Mouse (Mus musculus) ovary, postnatal 10 days (tissue): ENCODE results near the gene Stx8.

ENCODE experiments used
- DNase-seq: peaks from one replicate; pipeline ENCODE4 v3.0.0; 2022; ENCODE audit warnings: low spot score

Stx8 gene

DNA sequence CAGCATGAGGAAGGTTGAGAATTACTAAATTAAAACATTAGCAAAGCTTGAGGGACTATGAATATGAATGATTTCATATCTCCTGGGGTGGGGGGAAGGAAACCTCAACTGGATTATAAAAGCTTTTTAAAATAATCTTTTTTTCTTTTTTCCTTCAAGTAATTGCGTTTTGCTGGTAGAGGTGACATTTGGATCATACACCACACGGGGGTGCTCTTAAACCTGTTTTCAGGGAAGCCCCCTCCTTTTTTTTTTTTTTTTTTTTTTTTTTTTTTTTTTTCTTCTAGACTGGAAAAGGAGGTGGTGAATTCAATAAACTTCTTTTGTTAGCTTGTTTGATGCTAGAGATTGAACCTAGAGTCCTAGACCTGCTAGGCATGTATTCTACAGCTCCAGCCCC lies 9.3 kb downstream of the Stx8 start:
- DNase-seq = no peak

DNA sequence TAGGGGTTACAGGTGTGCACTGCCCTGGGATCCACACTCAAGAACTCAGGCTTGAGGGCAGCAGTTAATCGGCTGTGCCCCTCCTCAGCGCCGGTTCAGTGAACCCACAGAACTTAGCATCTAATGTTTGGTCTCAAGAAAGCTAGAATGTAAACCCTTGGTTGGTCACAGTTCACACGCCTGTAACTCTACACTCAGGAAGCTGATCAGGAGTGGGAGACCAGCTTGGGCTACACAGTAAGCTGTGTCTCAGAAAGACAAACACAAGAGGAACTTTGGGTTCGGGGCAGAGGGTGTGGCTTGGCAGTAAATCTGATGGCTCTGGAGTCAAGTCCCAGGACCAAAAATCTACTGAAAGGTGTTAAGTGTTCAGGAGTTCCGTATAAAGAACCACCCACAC lies 17.6 kb downstream of the Stx8 start:
- no peak for DNase-seq

- DNase-seq = no peak
These were observed 25.2 kb downstream of the Stx8 start for GRCm38 (mm10) chr11:67991240-67991639.

DNA sequence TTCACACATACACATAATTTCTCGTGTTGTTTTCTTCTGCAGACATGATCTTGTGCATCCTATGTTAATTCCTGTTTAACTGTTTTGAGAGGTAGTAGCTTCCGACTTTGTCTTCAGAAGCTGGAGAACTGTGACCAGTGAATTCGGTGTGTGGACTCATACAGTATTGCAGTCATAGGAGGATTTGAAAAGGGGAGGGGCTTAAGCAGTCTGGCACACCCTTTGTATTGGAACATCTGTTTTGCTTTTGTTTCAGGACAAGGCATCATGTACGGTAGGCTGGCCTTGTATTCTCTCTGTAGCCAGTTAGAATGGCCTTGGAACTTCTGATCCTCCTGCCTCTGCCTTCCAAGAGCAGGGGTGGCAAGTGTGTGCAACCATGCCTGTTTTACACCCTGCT lies 30.0 kb downstream of the Stx8 start:
- DNase-seq = no peak

DNA sequence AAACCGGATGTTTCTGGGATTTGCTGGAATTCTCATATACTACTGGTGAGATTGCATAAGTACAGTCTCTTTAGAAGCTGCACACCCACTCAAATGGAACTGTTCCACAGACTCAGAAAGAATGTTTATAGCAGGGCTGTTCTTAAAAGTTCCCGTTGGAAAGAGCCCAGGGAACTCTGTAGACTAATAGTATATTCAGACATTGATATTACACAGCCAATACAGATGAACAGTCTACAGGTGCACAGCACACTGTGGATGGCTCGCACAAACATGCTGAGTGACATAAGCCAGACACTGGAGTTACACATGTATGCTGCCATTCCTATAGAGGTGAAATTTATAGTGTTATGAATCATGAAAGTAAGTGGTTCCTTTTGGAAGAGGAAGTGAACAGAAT lies 32.9 kb downstream of the Stx8 start:
- no peak for DNase-seq

DNA sequence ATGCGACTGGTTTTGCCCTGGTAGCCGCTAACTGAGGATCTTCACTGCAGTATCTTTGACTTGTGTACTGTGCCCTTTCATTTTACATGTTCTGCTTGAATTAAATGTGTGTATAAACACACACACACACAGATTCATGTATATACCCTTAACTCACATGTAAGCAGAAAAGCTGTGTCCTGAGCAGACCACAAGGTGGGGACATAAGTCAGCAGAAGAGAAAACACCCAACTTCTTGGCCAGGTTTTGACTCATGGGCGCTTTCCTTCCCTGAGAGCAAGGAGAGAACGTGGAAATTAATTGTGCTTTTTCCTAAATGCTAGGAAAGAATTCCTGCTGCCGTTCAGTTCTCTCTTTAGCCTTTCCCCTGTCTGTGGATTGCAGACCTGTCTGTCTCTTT lies 33.6 kb downstream of the Stx8 start:
- DNase-seq = no peak

GRCm38 (mm10) chr11:68004191-68004590 lies 38.2 kb downstream of the Stx8 start:
- DNase-seq = peak; percentile 61

DNA sequence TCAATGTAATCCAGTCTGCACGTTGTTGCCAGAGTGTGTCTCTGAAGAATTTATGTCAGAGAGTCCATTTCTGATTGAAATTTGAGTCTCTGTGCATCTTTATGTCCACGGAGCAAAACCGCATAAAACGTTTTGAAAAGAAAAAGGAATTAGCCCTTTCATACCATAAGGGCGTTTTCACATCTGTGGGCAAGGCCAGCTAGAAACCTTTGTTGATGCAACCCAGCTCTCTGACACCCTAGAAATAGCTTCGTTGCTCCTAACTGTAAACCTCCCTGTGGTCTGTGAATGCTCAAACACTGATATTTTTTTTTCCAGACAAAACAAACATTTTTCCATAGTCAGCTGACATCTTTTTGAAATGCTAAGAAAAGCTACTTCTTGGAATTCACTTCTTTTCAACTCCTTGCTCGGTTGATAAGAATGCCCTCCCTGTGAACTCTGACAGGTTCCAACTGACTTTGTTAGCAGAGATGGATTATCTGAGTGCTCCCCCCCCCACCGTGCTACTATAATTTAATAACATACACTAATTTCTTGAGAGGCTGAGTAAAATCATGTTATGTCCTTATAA lies 40.3 kb downstream of the Stx8 start:
- DNase-seq = no peak

GRCm38 (mm10) chr11:68007645-68008044 lies 41.7 kb downstream of the Stx8 start:
- no peak for DNase-seq

DNA sequence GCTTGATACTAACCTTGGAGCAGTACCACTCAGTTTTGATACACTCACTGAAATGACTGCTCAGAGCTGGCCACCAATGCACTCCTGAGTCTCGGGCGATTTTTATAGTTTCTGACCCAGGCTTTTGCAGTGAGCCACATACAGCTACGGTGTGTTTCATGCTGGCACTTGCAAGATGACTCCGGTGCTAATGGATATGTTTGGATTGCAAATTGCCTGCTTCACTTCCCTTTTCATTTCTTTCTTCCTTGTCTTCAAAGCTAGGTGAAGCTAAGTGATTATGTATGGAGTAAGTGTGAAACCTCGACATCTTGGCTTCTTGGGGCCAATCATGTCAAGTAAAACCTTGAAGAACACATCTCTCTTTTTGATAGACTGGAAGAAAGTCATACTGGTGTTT lies 43.4 kb downstream of the Stx8 start:
- no peak for DNase-seq

GRCm38 (mm10) chr11:68012207-68012606 lies 46.2 kb downstream of the Stx8 start:
- DNase-seq = no peak

DNA sequence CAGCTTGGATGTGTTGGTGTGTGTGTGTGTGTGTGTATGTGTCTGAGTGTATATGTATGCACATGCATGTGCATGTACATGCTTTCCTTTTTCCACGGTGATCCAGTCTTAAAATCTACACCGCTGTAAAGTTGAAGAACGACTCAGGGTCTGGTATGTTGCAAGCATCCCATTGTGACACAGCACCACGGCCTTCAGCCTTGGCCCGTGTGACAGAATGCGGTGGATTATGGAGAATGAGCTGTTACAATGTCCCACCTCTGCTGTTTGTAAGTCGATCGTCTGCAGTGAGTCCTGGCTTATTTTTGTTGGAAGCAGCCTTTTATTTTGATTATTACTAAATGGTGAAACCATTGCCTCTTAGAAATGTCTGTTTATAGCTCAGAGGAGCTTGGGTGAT lies 52.2 kb downstream of the Stx8 start:
- no peak for DNase-seq

DNA sequence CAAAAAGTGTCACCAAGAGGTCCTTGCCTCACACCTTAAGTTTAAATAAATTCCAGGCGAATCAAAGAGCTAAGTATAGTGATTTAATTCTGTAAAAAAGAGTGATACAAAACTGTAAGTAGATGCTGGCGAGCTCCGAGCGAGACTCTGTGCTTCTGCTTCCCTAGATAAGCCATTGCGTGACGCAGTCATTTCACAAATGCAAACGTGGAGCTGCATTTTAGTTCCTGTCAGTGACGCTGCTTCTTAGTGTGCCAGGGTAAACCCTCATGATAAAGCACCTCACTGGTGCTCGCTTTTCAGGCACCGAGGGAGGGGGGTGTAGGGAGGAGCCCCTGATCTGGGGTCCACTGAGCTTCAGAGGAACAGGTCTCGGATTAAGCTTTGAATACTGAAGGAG lies 53.2 kb downstream of the Stx8 start:
- no peak for DNase-seq

DNA sequence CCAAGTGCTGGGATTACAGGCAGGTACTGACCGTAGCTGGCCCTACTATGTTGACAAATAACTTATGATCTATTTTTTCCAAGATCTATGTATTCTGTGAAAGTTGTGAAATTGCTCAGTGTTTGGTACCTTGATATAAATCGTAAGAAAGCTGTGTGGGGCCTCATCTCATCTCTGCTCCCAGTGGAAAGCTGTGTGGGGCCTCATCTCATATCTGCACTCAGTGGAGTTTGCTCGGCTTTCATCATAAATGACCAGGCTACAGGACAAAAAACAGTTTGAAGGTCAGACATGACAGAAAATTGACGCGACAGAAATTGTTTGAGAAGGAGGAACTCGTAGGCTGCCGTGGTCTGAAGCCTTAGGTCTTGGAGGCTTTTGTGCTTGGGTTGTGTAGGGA lies 56.0 kb downstream of the Stx8 start:
- DNase-seq = no peak

- no peak for DNase-seq
These were observed 56.9 kb downstream of the Stx8 start for GRCm38 (mm10) chr11:68022895-68023294.

DNA sequence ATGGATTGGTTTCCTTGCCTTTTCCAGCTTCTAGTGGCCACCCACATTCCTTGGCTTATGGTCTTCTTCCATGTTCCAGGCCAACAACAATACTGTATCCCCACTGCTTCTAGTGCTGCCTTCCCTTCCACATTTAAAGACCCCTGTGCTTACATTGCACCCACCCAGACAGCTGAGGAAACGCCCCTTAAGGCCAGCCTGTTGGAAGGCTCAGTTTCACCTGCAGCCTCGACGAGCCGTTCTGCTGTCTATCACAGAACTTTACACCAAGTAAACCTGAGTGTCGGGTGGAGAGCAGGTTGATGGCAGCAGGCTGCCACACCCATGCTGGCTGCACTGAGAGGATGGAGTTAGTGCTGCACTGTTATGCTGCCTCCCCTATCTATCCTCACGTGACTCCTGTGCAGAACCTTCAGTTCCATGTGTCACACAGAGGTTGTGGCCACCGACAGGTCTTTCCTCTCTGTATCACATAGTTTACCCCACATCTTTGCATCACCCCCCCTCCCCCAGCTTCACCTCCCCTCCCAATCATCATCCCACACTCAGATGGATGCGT lies 57.9 kb downstream of the Stx8 start:
- no peak for DNase-seq

GRCm38 (mm10) chr11:68026590-68026989 lies 60.6 kb downstream of the Stx8 start:
- no peak for DNase-seq

DNA sequence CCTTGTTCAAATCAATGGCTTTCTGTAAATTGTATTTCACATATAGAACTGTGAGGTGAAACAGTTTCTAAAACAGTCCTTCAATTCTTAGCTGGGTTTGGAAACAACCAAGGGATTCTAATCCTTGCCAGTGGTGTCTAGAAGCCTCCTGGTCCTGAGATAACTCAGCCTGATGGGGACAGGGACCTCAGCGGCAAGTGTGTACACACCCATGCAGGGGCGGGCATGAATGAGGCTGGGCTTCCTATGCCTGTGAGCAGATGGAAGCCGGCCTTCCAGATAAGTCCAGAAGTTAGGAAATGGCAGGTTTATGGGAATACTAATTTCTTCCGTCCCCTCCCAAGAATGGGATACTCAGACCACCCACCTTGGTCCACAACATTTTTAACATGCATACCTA lies 63.1 kb downstream of the Stx8 start:
- no peak for DNase-seq

- no peak for DNase-seq
These were observed 63.9 kb downstream of the Stx8 start for GRCm38 (mm10) chr11:68029871-68030270.

- no peak for DNase-seq
These were observed 64.8 kb downstream of the Stx8 start for GRCm38 (mm10) chr11:68030771-68031170.

DNA sequence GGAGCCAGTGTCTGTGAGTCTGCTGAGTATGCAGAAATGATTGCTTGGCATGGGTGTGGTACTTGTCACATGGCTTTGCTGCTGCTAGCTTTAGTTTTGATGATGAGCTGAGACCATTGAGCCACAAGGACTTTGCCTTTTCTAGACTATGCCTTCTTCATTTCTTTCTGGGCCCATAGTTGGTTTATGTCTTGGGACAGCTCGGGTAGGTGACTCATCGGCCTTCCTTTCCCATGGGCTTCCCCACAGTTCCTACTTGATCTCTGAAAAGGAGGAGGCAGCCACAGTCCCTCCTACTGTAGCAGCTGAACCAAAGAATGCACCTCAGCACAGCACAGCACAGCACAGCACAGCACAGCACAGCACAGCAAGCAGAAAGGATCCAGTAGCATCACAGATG lies 66.5 kb downstream of the Stx8 start:
- no peak for DNase-seq

DNA sequence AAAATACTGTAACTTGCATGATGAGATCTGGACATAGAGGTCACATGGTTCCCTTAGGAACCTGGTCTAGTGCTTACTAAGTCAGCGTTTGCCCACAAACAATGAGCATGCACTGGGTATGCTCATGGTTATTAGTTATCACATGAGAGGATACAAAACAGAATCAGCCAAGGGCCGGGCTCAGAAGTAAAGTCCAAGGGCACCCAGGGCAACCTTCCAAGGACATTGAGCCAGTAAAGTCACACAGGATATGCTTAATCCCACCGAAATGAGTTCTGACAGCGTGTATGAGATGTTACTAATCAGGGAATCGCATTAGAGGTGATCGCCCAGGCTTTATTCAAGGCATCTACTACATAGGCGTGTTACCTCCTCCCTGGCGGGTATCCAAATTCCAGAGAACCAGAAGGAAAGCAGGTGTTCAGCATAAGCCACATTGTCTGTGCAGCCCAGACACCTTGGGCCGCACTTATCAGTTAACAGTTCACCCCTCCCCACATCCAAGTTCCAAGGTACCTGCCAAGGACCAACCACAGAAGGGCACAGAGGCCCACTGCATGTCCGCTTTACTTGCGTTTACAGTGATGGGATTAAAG lies 67.4 kb downstream of the Stx8 start:
- DNase-seq = no peak

DNA sequence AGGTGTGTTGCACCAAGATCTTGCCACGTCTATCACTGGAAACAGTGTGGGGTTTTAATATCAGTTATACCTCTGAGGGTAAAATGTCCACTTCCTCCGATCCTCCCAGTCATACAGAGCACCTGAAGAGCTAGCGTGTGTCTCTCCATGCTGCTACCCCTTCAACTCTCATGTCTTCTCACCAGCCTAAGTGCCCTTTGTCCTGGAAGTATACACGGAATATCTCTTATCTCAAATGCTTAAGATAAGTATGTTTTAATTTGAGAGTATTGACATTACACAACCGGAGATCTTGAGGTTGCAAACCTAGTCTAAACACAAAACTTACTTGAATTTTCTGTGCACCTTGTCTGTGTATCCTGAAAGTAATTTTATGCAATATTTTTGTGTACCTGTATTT lies 68.4 kb downstream of the Stx8 start:
- no peak for DNase-seq

DNA sequence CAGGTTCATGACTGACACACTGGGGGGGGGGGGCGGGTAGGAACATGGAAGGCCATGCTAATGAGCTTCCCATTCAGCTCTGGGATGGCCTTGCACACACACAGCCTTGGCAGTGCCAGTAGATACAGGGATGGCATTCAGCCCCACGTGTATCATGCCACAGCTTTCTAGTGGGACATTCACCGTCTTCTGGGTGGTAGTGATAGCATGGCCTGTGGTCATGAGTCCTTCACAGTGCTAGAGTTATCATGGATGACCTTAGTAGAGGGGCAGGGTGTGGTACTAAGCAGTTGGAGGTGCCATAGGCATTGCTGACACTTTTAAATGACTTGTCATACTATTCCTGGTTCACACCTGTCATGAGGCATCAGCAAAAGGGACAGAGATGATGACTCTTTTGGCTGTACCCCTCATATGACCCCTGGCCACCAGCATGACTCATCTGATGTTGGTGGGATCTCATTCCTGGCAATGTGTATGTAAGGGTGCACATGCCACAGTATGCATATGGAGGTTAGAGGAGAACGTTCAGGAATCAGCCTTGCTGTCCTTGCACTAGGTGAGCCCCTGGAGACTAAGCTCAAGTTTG lies 69.4 kb downstream of the Stx8 start:
- no peak for DNase-seq
